Mouse (Mus musculus): ENCODE data around the gene Ccdc189. TPM values are rescaled to one million over a fixed set of nuclear protein-coding genes. Genes with fewer than 3 reads are reported as not detected.

The Ccdc189 gene
- polyA plus RNA-seq, 1 experiment from 2014 or later = 10.0 TPM

- H3K4me1 ChIP-seq (replicated peaks; ENCODE audit: control insufficient read depth, insufficient read depth, low read length) = no peaks in the 10 kb centered on the region
- peaks cover 23% of the 10 kb centered on the region for H3K36me3 ChIP-seq (ENCODE audit: control insufficient read depth, insufficient read depth)
- 93% methylated on average over 2 of the region's 2 CpGs for WGBS
- H3K27me3 ChIP-seq (replicated peaks; ENCODE audit: control insufficient read depth, insufficient read depth, low read length) = no peaks in the 10 kb centered on the region
- ATAC-seq = no peak
- H3K4me3 ChIP-seq (replicated peaks; ENCODE audit: low read length) = no peak overlapping the region
- no peaks in the 10 kb centered on the region for H3K9me3 ChIP-seq (ENCODE audit: control insufficient read depth, low read length)
- H3K9ac ChIP-seq (replicated peaks; ENCODE audit: low read depth, low read length) = no peak overlapping the region
- no peak overlapping the region for H3K27ac ChIP-seq (ENCODE audit: low read length)
- no peak overlapping the region for H3K4me2 ChIP-seq (ENCODE audit: low read length)
These were observed 14.5 kb upstream of the Ccdc189 start for GRCm38 (mm10) chr7:127602903-127603302.

- no peaks in the 10 kb centered on the region for H3K9me3 ChIP-seq (ENCODE audit: control insufficient read depth, low read length)
- 80% methylated on average over 4 of the region's 4 CpGs for WGBS
- no peaks in the 10 kb centered on the region for H3K4me1 ChIP-seq (replicated peaks; ENCODE audit: control insufficient read depth, insufficient read depth, low read length)
- ATAC-seq = no peak
- no peak overlapping the region for H3K4me3 ChIP-seq (replicated peaks; ENCODE audit: low read length)
- H3K27me3 ChIP-seq (replicated peaks; ENCODE audit: control insufficient read depth, insufficient read depth, low read length) = no peaks in the 10 kb centered on the region
- H3K4me2 ChIP-seq (ENCODE audit: low read length) = no peak overlapping the region
- no peak overlapping the region for H3K27ac ChIP-seq (ENCODE audit: low read length)
- no peak overlapping the region for H3K9ac ChIP-seq (replicated peaks; ENCODE audit: low read depth, low read length)
- peaks cover 25% of the 10 kb centered on the region for H3K36me3 ChIP-seq (ENCODE audit: control insufficient read depth, insufficient read depth)
These were observed 13.3 kb upstream of the Ccdc189 start for GRCm38 (mm10) chr7:127601735-127602134.

DNA sequence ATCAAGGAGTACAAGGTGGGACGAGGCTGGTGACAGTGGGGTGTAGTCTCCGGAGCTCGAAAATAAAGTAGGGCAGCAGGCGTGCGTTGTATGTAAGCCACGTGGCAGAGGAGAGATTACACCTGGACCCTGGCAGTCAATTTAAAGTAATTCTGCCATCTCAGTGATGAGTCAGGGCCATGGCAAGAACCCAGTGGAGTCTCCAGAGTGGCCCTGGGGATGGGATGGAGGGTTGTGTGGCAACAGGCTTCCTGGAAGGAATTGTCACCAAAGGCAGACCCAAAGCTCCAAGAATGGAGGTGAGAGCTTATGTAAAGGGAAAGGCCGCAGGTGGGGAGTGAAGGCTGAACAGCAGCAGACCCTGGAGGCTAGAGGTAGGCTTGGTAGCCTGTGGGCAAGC is 12.2 kb upstream of the Ccdc189 start:
- 98% methylated on average over 7 of the region's 7 CpGs for WGBS
- no peaks in the 10 kb centered on the region for H3K4me1 ChIP-seq (replicated peaks; ENCODE audit: control insufficient read depth, insufficient read depth, low read length)
- H3K4me2 ChIP-seq (ENCODE audit: low read length) = no peak overlapping the region
- no peaks in the 10 kb centered on the region for H3K9me3 ChIP-seq (ENCODE audit: control insufficient read depth, low read length)
- peaks cover 32% of the 10 kb centered on the region for H3K36me3 ChIP-seq (ENCODE audit: control insufficient read depth, insufficient read depth)
- H3K27ac ChIP-seq (ENCODE audit: low read length) = no peak overlapping the region
- H3K9ac ChIP-seq (replicated peaks; ENCODE audit: low read depth, low read length) = no peak overlapping the region
- no peak overlapping the region for H3K4me3 ChIP-seq (replicated peaks; ENCODE audit: low read length)
- no peak for ATAC-seq
- no peaks in the 10 kb centered on the region for H3K27me3 ChIP-seq (replicated peaks; ENCODE audit: control insufficient read depth, insufficient read depth, low read length)

DNA sequence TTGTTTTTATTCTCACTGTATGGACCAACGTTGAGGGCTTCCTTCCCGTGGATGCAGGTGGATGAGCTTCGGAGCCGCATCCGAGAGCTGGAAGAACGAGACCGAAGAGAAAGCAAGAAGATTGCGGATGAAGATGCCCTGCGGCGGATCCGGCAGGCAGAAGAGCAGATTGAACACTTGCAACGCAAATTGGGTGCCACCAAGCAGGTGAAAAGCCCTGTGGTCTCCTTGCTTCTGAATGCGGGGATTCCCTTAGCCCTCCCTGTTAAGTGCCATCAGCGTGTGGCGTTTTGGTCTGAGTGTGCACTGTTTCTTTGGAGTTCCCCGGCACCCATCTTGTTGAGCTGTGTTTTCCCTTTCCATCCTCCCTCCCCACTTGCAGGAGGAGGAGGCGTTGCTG is 8.4 kb upstream of the Ccdc189 start:
- H3K4me3 ChIP-seq (replicated peaks; ENCODE audit: low read length) = no peak overlapping the region
- WGBS = 94% methylated on average over 17 of the region's 17 CpGs
- ATAC-seq = no peak

GRCm38 (mm10) chr7:127592575-127592974 is 4.2 kb upstream of the Ccdc189 start:
- 94% methylated on average over 14 of the region's 14 CpGs for WGBS
- peaks cover 51% of the 10 kb centered on the region for H3K36me3 ChIP-seq (ENCODE audit: control insufficient read depth, insufficient read depth)
- no peak overlapping the region for H3K4me3 ChIP-seq (replicated peaks; ENCODE audit: low read length)
- H3K27ac ChIP-seq (ENCODE audit: low read length) = no peak overlapping the region
- H3K4me2 ChIP-seq (ENCODE audit: low read length) = no peak overlapping the region
- no peak overlapping the region for H3K9ac ChIP-seq (replicated peaks; ENCODE audit: low read depth, low read length)
- no peak for ATAC-seq
- peaks cover 14% of the 10 kb centered on the region for H3K4me1 ChIP-seq (replicated peaks; ENCODE audit: control insufficient read depth, insufficient read depth, low read length)
- H3K27me3 ChIP-seq (replicated peaks; ENCODE audit: control insufficient read depth, insufficient read depth, low read length) = no peaks in the 10 kb centered on the region
- no peaks in the 10 kb centered on the region for H3K9me3 ChIP-seq (ENCODE audit: control insufficient read depth, low read length)

More for the DNA sequence above, 8.4 kb upstream of the Ccdc189 start:
- Histone ChIP-seq H3K4me1 (replicated peaks; ENCODE audit: control insufficient read depth, insufficient read depth, low read length) (no peaks in the 10 kb centered on the region), H3K9me3 (ENCODE audit: control insufficient read depth, low read length) (no peaks in the 10 kb centered on the region), H3K4me2 (ENCODE audit: low read length) (no peak overlapping the region), H3K27me3 (replicated peaks; ENCODE audit: control insufficient read depth, insufficient read depth, low read length) (no peaks in the 10 kb centered on the region), H3K9ac (replicated peaks; ENCODE audit: low read depth, low read length) (no peak overlapping the region), H3K36me3 (ENCODE audit: control insufficient read depth, insufficient read depth) (peaks cover 59% of the 10 kb centered on the region), H3K27ac (ENCODE audit: low read length) (no peak overlapping the region)

DNA sequence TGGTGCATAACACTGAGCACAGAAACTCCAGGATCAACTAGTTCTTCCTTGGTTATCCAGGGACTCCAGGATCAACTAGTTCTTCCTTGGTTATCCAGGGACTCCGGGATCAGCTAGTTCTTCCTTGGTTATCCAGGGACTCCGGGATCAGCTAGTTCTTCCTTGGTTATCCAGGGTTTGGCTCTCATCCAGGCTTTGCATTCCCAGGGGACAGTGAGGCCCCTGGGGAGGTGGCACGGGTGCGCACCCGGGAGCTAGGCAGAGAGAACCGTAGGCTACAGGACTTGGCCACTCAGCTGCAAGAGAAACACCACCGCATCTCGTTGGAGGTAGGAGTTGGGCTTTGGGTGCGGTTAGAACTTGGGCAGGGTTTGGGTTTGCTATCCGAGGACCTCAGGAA is 2.7 kb upstream of the Ccdc189 start:
- H3K4me2 ChIP-seq (ENCODE audit: low read length) = no peak overlapping the region
- no peak overlapping the region for H3K27ac ChIP-seq (ENCODE audit: low read length)
- ATAC-seq = no peak
- peaks cover 41% of the 10 kb centered on the region for H3K36me3 ChIP-seq (ENCODE audit: control insufficient read depth, insufficient read depth)
- H3K4me1 ChIP-seq (replicated peaks; ENCODE audit: control insufficient read depth, insufficient read depth, low read length) = peaks cover 19% of the 10 kb centered on the region
- H3K9ac ChIP-seq (replicated peaks; ENCODE audit: low read depth, low read length) = no peak overlapping the region
- no peak overlapping the region for H3K4me3 ChIP-seq (replicated peaks; ENCODE audit: low read length)
- no peaks in the 10 kb centered on the region for H3K9me3 ChIP-seq (ENCODE audit: control insufficient read depth, low read length)
- H3K27me3 ChIP-seq (replicated peaks; ENCODE audit: control insufficient read depth, insufficient read depth, low read length) = no peaks in the 10 kb centered on the region
- WGBS = 86% methylated on average over 10 of the region's 10 CpGs

GRCm38 (mm10) chr7:127589637-127590036 is 1.2 kb upstream of the Ccdc189 start:
- H3K4me3 ChIP-seq (replicated peaks; ENCODE audit: low read length) = peak overlapping the region; percentile 82
- H3K9ac ChIP-seq (replicated peaks; ENCODE audit: low read depth, low read length) = no peak overlapping the region
- no peak overlapping the region for H3K27ac ChIP-seq (ENCODE audit: low read length)
- 93% methylated on average over 9 of the region's 9 CpGs for WGBS
- no peaks in the 10 kb centered on the region for H3K9me3 ChIP-seq (ENCODE audit: control insufficient read depth, low read length)
- peaks cover 19% of the 10 kb centered on the region for H3K4me1 ChIP-seq (replicated peaks; ENCODE audit: control insufficient read depth, insufficient read depth, low read length)
- no peaks in the 10 kb centered on the region for H3K27me3 ChIP-seq (replicated peaks; ENCODE audit: control insufficient read depth, insufficient read depth, low read length)
- peak overlapping the region; percentile 95 for H3K4me2 ChIP-seq (ENCODE audit: low read length)
- peaks cover 30% of the 10 kb centered on the region for H3K36me3 ChIP-seq (ENCODE audit: control insufficient read depth, insufficient read depth)
- no peak for ATAC-seq

DNA sequence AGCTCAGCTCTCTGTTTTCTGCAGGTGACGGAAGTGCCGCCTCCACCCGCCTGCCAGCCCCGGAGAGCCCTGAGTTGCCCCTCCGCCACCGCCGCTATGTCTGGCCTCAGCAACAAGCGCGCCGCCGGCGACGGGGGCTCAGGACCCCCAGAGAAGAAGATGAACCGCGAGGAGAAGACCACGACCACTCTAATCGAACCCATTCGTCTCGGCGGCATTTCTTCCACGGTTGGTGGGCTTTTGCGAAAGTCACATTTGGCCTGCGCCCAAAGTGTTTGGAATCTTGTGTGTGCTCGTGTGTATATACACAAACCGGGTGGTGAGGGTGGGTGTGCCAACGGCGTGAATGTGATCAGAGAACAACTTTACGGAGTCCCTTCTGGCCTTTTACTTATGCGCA is 506 bp upstream of the Ccdc189 start:
- H3K9ac ChIP-seq (replicated peaks; ENCODE audit: low read depth, low read length) = peak overlapping the region; percentile 84
- 5% methylated on average over 29 of the region's 29 CpGs for WGBS
- H3K4me1 ChIP-seq (replicated peaks; ENCODE audit: control insufficient read depth, insufficient read depth, low read length) = peaks cover 19% of the 10 kb centered on the region
- ATAC-seq = no peak
- H3K27me3 ChIP-seq (replicated peaks; ENCODE audit: control insufficient read depth, insufficient read depth, low read length) = no peaks in the 10 kb centered on the region
- peaks cover 26% of the 10 kb centered on the region for H3K36me3 ChIP-seq (ENCODE audit: control insufficient read depth, insufficient read depth)
- 0 out of 2 replicates have a peak overlapping the region, but pooled peaks have one; percentile 53 for H3K27ac ChIP-seq (ENCODE audit: low read length)
- peak overlapping the region; percentile 95 for H3K4me2 ChIP-seq (ENCODE audit: low read length)
- H3K9me3 ChIP-seq (ENCODE audit: control insufficient read depth, low read length) = no peaks in the 10 kb centered on the region
- H3K4me3 ChIP-seq (replicated peaks; ENCODE audit: low read length) = peak overlapping the region; percentile 82

DNA sequence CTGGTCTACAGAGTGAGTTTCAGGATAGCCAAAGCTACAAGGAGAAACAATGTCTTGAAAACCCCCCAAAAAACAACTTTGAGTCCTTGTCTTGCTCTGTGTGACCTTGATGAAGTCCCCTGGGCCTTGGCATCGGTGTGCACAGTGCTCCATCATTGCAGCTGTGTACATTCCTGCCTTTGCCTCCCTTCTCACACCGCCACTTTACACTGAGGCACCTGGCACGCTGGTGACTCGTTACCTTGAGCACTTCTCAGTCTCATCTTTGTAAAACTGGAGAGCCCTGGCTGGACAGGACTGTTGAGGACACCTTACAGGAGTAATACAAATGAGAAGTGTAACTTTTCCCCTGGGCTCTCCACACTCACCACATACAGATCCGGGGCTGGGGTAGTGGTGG is 1.2 kb downstream of the Ccdc189 start:
- H3K27ac ChIP-seq (ENCODE audit: low read length) = no peak overlapping the region
- peaks cover 19% of the 10 kb centered on the region for H3K36me3 ChIP-seq (ENCODE audit: control insufficient read depth, insufficient read depth)
- H3K9me3 ChIP-seq (ENCODE audit: control insufficient read depth, low read length) = no peaks in the 10 kb centered on the region
- H3K27me3 ChIP-seq (replicated peaks; ENCODE audit: control insufficient read depth, insufficient read depth, low read length) = no peaks in the 10 kb centered on the region
- no peak overlapping the region for H3K9ac ChIP-seq (replicated peaks; ENCODE audit: low read depth, low read length)
- no peak for ATAC-seq
- H3K4me3 ChIP-seq (replicated peaks; ENCODE audit: low read length) = no peak overlapping the region; the same call in 1 of the 2 replicates
- peaks cover 19% of the 10 kb centered on the region for H3K4me1 ChIP-seq (replicated peaks; ENCODE audit: control insufficient read depth, insufficient read depth, low read length)
- WGBS = 70% methylated on average over 5 of the region's 5 CpGs
- peak overlapping the region; percentile 95 for H3K4me2 ChIP-seq (ENCODE audit: low read length)

DNA sequence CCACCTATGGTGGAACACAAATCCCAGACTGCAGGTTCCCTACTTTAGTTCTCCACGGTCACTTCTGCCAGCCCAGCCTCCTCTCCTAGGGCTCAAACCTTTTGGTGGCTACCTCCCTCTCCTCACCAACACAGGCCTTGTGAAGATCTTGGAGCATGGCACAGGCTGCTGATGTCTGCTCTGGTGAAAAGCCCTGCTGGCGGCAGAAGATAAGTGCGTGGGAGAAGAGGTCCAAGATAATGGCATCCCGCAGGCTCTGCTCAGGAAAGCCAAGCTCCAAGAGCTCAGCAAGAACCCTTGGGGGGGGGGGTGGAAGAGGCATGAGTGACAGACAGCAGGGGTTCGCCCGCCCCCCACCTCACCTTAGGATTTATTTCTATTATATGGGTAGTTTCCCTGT is 2.2 kb downstream of the Ccdc189 start:
- no peak overlapping the region for H3K27ac ChIP-seq (ENCODE audit: low read length)
- no peak overlapping the region for H3K9ac ChIP-seq (replicated peaks; ENCODE audit: low read depth, low read length)
- no peak overlapping the region for H3K4me2 ChIP-seq (ENCODE audit: low read length)
- 95% methylated on average over 6 of the region's 6 CpGs for WGBS
- H3K9me3 ChIP-seq (ENCODE audit: control insufficient read depth, low read length) = no peaks in the 10 kb centered on the region
- H3K27me3 ChIP-seq (replicated peaks; ENCODE audit: control insufficient read depth, insufficient read depth, low read length) = no peaks in the 10 kb centered on the region
- peaks cover 19% of the 10 kb centered on the region for H3K4me1 ChIP-seq (replicated peaks; ENCODE audit: control insufficient read depth, insufficient read depth, low read length)
- H3K4me3 ChIP-seq (replicated peaks; ENCODE audit: low read length) = no peak overlapping the region
- peaks cover 13% of the 10 kb centered on the region for H3K36me3 ChIP-seq (ENCODE audit: control insufficient read depth, insufficient read depth)
- no peak for ATAC-seq
